In the genomic region with DNA sequence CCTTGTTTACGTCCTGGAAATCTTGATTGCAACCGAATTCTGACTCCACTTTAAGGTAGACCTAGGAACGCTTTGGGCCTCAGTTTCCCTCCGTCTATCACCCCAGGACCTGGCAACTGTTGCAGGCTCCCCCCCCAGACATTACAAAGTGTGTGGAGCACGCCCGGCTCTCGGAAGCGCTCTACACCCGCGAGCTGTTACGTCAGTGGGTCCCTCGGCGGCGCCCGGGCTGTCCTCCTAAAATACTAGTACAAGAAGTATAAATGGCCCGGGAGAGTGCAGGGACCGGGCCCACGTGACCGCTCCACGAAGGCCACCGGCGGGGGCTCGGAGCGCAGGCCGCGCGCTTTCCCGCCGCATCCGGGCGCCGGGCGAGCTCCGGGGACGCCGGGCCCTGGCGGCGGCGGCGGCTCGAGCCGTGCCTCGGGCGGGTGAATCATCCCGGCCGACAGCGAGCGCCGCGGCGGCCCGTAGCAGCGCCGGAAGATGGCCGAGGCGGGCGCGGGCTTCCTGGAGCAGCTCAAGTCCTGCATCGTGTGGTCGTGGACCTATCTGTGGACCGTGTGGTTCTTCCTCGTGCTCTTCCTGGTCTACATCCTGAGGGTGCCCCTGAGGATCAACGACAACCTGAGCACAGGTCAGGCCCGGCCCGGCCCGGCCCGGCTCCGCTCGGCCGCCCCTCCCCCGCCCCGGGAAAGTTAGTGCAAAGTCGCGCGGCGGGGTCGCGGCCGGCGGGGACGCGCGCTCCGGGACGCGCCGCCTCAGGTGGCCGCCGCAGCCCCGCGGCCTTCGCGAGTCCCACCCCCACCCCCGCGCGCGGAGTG, we compare ENCODE assay signal across 7 mouse cellular contexts. TPM values are rescaled to one million over a fixed set of nuclear protein-coding genes. Genes with fewer than 3 reads are reported as not detected.
DNase-seq lines count a peak whose midpoint lies in the region; ATAC-seq and TF ChIP-seq lines count a peak whose summit lies in the region.

No protein-coding gene starts in this region.

- no peak; the same call in 1 of the 2 replicates for TF ChIP-seq POLR2A in small intestine, adult 2 months (IDR thresholded peaks at IDR 0.05; ENCODE audit: low read depth, low read length)

- WGBS in embryonic facial prominence, embryonic 10.5 days, result under 1% methylated on average over 97 of the region's 97 CpGs
- WGBS in intestine, postnatal 0 days, result under 1% methylated on average over 90 of the region's 97 CpGs
- WGBS in limb, embryonic 11.5 days, result under 1% methylated on average over 83 of the region's 97 CpGs
- under 1% methylated on average over 71 of the region's 97 CpGs for WGBS in midbrain, embryonic 12.5 days
- under 1% methylated on average over 85 of the region's 97 CpGs for WGBS in small intestine, adult 2 months

- TF ChIP-seq CTCF in intestine, postnatal 0 days (IDR thresholded peaks at IDR 0.05; ENCODE audit: low read depth), result no peak; the same call in 1 of the 2 replicates
- TF ChIP-seq CTCF in small intestine, adult 2 months (IDR thresholded peaks at IDR 0.05; ENCODE audit: extremely low read depth, insufficient read length, insufficient replicate concordance, low read depth, low read length), result no peak

- peak overlapping the region; percentile 87 for H3K4me2 ChIP-seq in intestine, postnatal 0 days (replicated peaks; ENCODE audit: low read depth)
- peak overlapping the region; percentile 62 for H3K4me2 ChIP-seq in limb, embryonic 11.5 days (ENCODE audit: low read depth, severe bottlenecking)
- H3K4me2 ChIP-seq in midbrain, embryonic 12.5 days (replicated peaks), result peak overlapping the region; percentile 68

- DNase-seq in adrenal gland, postnatal 10 days, result peak; percentile 83
- peak; percentile 78 for DNase-seq in embryonic facial prominence, embryonic 10.5 days (ENCODE audit: low spot score)
- DNase-seq in limb, embryonic 11.5 days (ENCODE audit: low spot score), result peak; percentile 80

- H3K4me3 ChIP-seq in embryonic facial prominence, embryonic 10.5 days, result peak overlapping the region; percentile 79
- peak overlapping the region; percentile 83 for H3K4me3 ChIP-seq in intestine, postnatal 0 days (ENCODE audit: low read depth, low read length)
- H3K4me3 ChIP-seq in limb, embryonic 11.5 days (ENCODE audit: low read depth, low read length), result peak overlapping the region; percentile 67
- H3K4me3 ChIP-seq in midbrain, embryonic 12.5 days, result peak overlapping the region; percentile 75
- peak overlapping the region; percentile 79 for H3K4me3 ChIP-seq in small intestine, adult 2 months (ENCODE audit: low read depth, low read length)

- peaks cover 16% of the 10 kb centered on the region for H3K4me1 ChIP-seq in embryonic facial prominence, embryonic 10.5 days
- no peaks in the 10 kb centered on the region for H3K4me1 ChIP-seq in intestine, postnatal 0 days (replicated peaks; ENCODE audit: control insufficient read depth, insufficient read depth, low read length)
- H3K4me1 ChIP-seq in limb, embryonic 11.5 days (ENCODE audit: control insufficient read depth, insufficient read depth, low read length), result no peaks in the 10 kb centered on the region
- 0 out of 2 replicates have a peak, but pooled peaks cover 7% of the 10 kb centered on the region for H3K4me1 ChIP-seq in midbrain, embryonic 12.5 days
- no peaks in the 10 kb centered on the region for H3K4me1 ChIP-seq in small intestine, adult 2 months (ENCODE audit: control insufficient read depth, insufficient read depth, insufficient read length, low read length)

- ATAC-seq in granulocyte monocyte progenitor cell, adult 5-6 weeks (replicated peaks; ENCODE audit: poor library complexity, severe bottlenecking), result peak; percentile 57
- peak; percentile 89 for ATAC-seq in intestine, postnatal 0 days
- peak; percentile 81 for ATAC-seq in limb, embryonic 11.5 days (ENCODE audit: insufficient number of reproducible peaks, low FRiP score, low TSS enrichment, low read depth)
- ATAC-seq in midbrain, embryonic 12.5 days (ENCODE audit: low FRiP score, low read depth), result peak; percentile 91

- H3K9ac ChIP-seq in intestine, postnatal 0 days (ENCODE audit: low read depth, low read length), result peak overlapping the region; percentile 85
- H3K9ac ChIP-seq in limb, embryonic 11.5 days (ENCODE audit: low read length), result peak overlapping the region; percentile 96
- peak overlapping the region; percentile 63 for H3K9ac ChIP-seq in midbrain, embryonic 12.5 days (replicated peaks)

- no peaks in the 10 kb centered on the region for H3K9me3 ChIP-seq in embryonic facial prominence, embryonic 10.5 days
- no peaks in the 10 kb centered on the region for H3K9me3 ChIP-seq in intestine, postnatal 0 days (ENCODE audit: control insufficient read depth)
- no peaks in the 10 kb centered on the region for H3K9me3 ChIP-seq in limb, embryonic 11.5 days (ENCODE audit: control insufficient read depth, low read length)
- no peaks in the 10 kb centered on the region for H3K9me3 ChIP-seq in midbrain, embryonic 12.5 days

- no peaks in the 10 kb centered on the region for H3K27me3 ChIP-seq in embryonic facial prominence, embryonic 10.5 days (replicated peaks; ENCODE audit: low read depth, poor library complexity, severe bottlenecking)
- no peaks in the 10 kb centered on the region for H3K27me3 ChIP-seq in intestine, postnatal 0 days (replicated peaks; ENCODE audit: control insufficient read depth, insufficient read depth, low read length)
- no peaks in the 10 kb centered on the region for H3K27me3 ChIP-seq in limb, embryonic 11.5 days (ENCODE audit: control insufficient read depth, insufficient read depth, low read length)
- 0 out of 2 replicates have a peak, but pooled peaks cover 14% of the 10 kb centered on the region for H3K27me3 ChIP-seq in midbrain, embryonic 12.5 days
- H3K27me3 ChIP-seq in small intestine, adult 2 months (ENCODE audit: control insufficient read depth, insufficient read depth, low read length), result no peaks in the 10 kb centered on the region

- H3K36me3 ChIP-seq in embryonic facial prominence, embryonic 10.5 days (replicated peaks), result peaks cover 13% of the 10 kb centered on the region; the same call in 1 of the 2 replicates
- H3K36me3 ChIP-seq in intestine, postnatal 0 days (ENCODE audit: control insufficient read depth, insufficient read depth), result no peaks in the 10 kb centered on the region
- H3K36me3 ChIP-seq in limb, embryonic 11.5 days (ENCODE audit: control insufficient read depth, insufficient read depth, low read length), result no peaks in the 10 kb centered on the region
- no peaks in the 10 kb centered on the region for H3K36me3 ChIP-seq in midbrain, embryonic 12.5 days
- H3K36me3 ChIP-seq in small intestine, adult 2 months (ENCODE audit: control insufficient read depth, insufficient read depth, low read length), result no peaks in the 10 kb centered on the region

- H3K27ac ChIP-seq in embryonic facial prominence, embryonic 10.5 days (replicated peaks), result peak overlapping the region; percentile 97
- H3K27ac ChIP-seq in intestine, postnatal 0 days (ENCODE audit: low read depth, low read length), result peak overlapping the region; percentile 92
- H3K27ac ChIP-seq in limb, embryonic 11.5 days (replicated peaks; ENCODE audit: low read depth, low read length), result peak overlapping the region; percentile 93
- H3K27ac ChIP-seq in midbrain, embryonic 12.5 days (replicated peaks), result peak overlapping the region; percentile 64
- H3K27ac ChIP-seq in small intestine, adult 2 months (ENCODE audit: insufficient read depth, low read depth, low read length), result peak overlapping the region; percentile 60

RNA-seq across cellular contexts. Expression of a gene that starts 1.2 kb away (rescaled TPM):
- total RNA-seq in adrenal gland, postnatal 10 days (2021), result 10 to 100 TPM; 18.2 to 21.6 TPM
- polyA plus RNA-seq in embryonic facial prominence, embryonic 10.5 days (2016; fragmentation: Nextera tagmentation; extraction: Ambion mirVana), result 19.0 and 21.7 TPM in 2 replicates
- 30.0 and 31.2 TPM in 2 replicates for total RNA-seq in granulocyte monocyte progenitor cell, adult 5-6 weeks (2014; fragmentation: Nextera tagmentation)
- total RNA-seq in granulocyte monocyte progenitor cell, adult 5-6 weeks (2017), result 42.6 and 45.5 TPM in 2 replicates
- polyA plus RNA-seq in intestine, postnatal 0 days (2015; fragmentation: Nextera tagmentation; extraction: Ambion mirVana), result 11.2 and 12.4 TPM in 2 replicates
- polyA plus RNA-seq in limb, embryonic 11.5 days (2014; fragmentation: Nextera tagmentation; extraction: Ambion mirVana), result 20.0 and 20.9 TPM in 2 replicates
- 45.2 and 51.6 TPM in 2 replicates for polyA plus RNA-seq in midbrain, embryonic 12.5 days (2016; fragmentation: Nextera tagmentation; extraction: Ambion mirVana)
- polyA plus RNA-seq in small intestine, adult 2 months (2012; rRNA removed), result 2.6 and 3.3 TPM in 2 replicates

RNA-seq across cellular contexts. Expression of a gene that starts 57.9 kb away (rescaled TPM):
- 100 to 1,000 TPM; 129 to 135 TPM for total RNA-seq in adrenal gland, postnatal 10 days (2021)
- polyA plus RNA-seq in embryonic facial prominence, embryonic 10.5 days (2016; fragmentation: Nextera tagmentation; extraction: Ambion mirVana), result 192 and 199 TPM in 2 replicates
- total RNA-seq in granulocyte monocyte progenitor cell, adult 5-6 weeks (2014; fragmentation: Nextera tagmentation), result 193 and 213 TPM in 2 replicates
- total RNA-seq in granulocyte monocyte progenitor cell, adult 5-6 weeks (2017), result 372 and 413 TPM in 2 replicates
- polyA plus RNA-seq in intestine, postnatal 0 days (2015; fragmentation: Nextera tagmentation; extraction: Ambion mirVana), result 195 and 197 TPM in 2 replicates
- polyA plus RNA-seq in limb, embryonic 11.5 days (2014; fragmentation: Nextera tagmentation; extraction: Ambion mirVana), result 210 and 212 TPM in 2 replicates
- polyA plus RNA-seq in midbrain, embryonic 12.5 days (2016; fragmentation: Nextera tagmentation; extraction: Ambion mirVana), result 239 and 240 TPM in 2 replicates
- polyA plus RNA-seq in small intestine, adult 2 months (2012; rRNA removed), result 1.3 and 2.8 TPM in 2 replicates

Comparison
In these comparisons a context has a peak if more than half of its experiments do, and no peak if none do; other contexts are left out.
1. Peak in every context shown above with its lines: DNase-seq, ATAC-seq, H3K4me3 ChIP-seq and H3K27ac ChIP-seq.
2. RNA of a gene that starts 57.9 kb away (polyA plus RNA-seq): 239 to 240 TPM in midbrain, embryonic 12.5 days, 210 to 212 TPM in limb, embryonic 11.5 days, 192 to 199 TPM in embryonic facial prominence, embryonic 10.5 days and 195 to 197 TPM in intestine, postnatal 0 days; 1.3 to 2.8 TPM in small intestine, adult 2 months; every median in the first group is over 10 times any median in the second.